Mouse (Mus musculus) T-helper 2 cell (primary cell): ENCODE data around the gene Prmt2.

Source experiments
- in situ Hi-C: fragments of 300-600 bp; cut with MboI, MseI; formaldehyde crosslinking; loops from one replicate; pipeline ENCODE4 v1.15.1; 2025; ENCODE audit warnings: high pct_unique_total_duplicates

Gene Prmt2

DNA sequence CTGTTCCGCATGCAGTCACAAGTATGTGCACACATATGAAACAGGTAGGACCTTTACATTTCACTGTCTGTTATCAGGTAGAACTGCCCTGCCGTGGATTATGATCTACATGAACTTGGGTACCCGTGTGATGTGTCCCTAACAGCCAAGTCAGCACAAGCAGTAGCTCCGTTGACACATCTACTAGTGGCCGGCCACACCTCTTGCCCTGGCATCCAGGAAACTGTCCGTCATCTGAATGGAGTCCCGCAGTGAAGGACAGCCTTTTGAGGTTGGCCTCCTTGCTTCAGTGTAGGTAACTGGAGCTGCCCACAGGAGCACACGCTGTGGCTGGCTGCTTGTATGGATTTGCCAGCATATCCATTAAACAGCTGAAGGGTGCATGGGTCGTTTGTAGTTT, 19.4 kb downstream of the Prmt2 start:
- in situ Hi-C loops = no loop called here

DNA sequence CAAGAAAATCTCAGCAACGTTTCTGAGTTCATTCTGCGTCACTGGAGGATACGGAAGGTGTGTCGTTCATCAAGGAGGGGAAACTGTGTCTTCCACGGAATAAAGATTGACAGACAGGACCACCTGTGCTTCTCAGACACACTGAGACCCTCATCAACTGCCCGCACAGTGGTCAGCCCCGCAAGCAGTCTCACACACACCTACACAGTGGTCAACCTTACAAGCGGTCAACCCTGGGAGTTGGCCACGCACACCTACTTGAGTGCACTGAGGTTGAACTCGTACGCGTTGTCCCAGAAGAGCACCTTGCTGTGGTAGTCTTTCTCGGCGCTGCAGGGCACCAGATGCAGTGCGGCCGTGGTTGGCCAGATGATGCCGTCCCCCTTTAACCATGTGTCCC, 20.6 kb downstream of the Prmt2 start:
- in situ Hi-C loops = no loop called here

DNA sequence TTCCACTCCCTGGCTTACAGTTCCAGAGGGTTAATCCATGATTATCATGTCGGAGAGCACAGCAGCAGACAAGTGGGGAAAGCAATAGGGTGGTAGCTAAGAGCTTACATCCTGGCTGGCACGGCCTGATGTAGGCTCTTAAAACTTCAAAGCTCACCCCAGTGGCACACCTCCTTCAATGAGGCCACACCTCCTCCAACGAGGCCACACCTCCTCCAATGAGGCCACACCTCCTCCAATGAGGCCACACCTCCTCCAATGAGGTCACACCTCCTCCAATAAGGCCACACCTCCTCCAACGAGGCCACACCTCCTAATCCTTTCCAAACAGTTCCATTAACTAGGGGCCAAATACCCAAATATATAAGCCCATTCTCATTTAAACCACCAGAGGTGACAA, 23.5 kb downstream of the Prmt2 start:
- in situ Hi-C loops = no loop called here

DNA sequence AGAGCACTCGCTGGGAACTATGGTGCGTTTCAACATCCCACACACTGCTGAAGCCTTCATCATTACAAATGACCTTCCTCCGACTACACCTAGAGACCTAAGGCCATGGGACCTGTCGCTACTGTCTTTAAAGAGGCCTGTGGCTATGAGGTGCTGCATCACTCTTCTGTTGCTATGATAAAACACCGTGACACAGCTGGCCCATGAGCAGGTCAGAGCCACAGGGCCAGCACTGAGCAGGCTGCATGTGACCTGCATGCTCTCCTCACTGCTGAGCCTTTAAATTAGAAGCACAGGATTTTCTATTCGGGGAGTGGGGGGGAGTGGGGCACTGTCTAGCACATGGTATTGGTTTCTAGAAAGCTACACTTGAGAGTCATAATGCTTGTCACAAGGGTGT, 25.5 kb downstream of the Prmt2 start:
- in situ Hi-C loops = no loop called here

DNA sequence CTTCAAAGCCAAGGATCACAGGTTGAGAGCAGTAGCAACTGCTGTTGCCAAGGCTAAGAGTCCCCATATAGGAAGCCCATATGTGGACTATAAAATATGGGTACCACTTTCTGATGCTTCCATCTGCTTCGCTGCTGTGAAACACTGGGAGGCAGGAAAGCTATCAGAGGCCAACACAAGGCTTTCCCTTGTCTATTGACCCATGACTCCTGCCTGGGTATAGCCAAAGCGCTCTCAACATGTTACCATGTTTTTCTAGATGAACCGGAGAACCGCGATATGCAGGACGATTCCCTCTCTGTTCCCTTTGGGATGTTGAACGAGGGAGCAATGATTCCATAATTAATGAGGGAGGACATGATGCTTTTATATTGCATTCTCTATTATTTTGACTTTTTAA, 26.9 kb downstream of the Prmt2 start:
- in situ Hi-C loops = no loop called here

DNA sequence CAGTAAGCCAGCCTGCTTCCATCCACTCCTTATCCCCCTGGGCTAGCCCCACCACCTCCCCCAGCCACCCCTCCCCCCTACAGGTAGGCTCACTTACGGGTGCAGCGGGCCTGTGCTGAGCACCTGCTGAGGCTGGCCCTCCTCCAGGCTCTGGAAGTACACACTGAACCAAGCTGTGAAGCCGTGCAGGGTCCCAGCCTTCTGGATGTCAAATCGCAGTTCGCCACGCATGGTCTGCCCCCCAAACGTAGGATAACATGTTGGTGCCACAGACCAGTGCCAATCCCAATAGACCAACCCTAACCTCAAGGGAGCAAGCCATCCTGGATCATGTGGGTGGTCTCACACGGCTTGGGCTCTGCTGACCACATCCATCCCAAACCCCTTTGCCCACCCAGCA, 28.4 kb downstream of the Prmt2 start:
- in situ Hi-C loops = loop anchor here (5.0 kb wide), 1 partner anchor 82 kb away; no protein-coding TSS in a partner anchor

DNA sequence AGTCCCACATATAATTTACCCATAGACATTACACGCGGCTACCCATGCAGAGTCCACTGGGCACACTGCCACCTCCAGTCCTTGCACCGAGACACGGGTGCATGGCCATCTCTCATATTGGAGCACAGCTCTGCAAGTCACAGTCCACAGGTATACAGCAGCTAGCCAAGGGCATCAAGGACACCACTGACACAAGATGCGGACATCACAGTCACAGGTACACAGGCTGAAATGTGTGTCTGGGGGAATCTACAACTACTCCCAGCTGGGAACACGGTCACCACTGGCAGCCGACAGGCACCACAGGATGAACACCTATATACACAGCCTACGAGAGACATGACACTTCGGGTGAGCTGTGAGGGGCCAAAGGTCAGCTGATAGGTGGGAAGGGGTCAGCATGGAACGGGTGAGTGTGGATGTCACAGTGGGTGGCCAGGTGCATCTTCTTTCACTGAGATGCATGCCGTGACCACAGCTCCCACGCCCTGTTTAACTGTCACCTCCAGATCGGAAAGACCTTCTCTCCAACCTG, 30.3 kb downstream of the Prmt2 start:
- in situ Hi-C loops = loop anchor here (5.0 kb wide), 1 partner anchor 80 kb away; no protein-coding TSS in a partner anchor

DNA sequence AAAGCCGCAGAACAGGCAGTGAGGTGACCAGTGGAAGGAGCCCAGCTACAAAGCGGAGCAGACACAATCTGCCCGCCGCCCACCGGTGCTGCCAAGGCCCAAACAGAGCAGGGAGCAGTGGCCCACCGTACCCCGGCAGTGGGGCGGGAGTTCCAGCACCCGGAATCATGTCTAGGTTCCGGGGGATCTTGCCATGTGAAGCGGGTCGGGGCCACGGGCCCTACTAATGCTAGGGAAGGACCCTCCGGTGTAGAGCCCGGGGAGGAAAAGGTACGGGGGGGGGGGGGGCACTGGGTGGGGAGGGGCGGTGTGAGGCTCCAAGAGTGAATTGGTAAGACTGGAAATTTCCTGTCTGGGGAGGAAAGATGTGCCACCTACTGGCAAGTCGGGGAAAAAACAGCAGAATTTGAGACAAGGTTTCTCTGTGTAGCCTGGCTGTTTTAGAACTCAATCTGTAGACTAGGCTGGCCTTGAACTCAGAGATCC, 33.8 kb downstream of the Prmt2 start:
- in situ Hi-C loops = no loop called here

DNA sequence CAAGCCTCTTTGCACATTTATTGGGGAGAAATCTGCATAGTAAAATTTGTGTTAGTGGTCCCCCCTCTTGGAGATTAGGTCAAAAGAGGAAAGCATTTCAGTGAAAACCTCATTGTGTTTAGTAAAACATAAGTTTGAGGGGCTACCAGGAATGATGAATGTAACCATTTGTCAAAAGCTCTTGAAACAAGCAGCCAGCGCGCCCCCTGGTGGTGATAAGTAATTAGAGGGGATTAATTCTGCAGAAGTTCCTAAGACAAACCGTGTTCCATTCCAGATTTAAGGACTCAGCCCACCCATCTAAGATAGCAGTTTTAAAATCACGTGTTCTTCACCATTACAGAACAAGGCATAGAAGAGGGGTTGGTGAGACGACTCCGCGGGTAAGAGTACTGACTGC, 35.7 kb downstream of the Prmt2 start:
- in situ Hi-C loops = no loop called here

DNA sequence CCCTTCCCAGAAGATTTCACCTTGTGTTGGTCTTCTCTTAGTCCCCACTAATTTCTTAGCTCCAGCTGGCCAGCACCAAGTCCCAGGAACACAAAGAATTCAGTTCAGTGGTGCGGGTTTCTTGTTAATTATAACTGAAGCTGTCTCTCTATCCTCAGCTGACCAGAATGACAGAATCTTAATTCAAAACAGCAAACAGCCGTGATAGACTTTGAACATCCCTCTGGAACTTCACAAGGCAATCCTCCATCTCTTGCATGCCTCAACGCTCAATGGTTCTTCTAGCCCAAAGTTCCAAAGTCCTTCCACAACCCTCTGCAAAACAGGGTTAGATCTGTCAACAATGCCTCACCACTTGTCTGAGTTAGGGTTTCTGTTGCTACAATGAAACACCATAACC, 36.2 kb downstream of the Prmt2 start:
- in situ Hi-C loops = no loop called here

DNA sequence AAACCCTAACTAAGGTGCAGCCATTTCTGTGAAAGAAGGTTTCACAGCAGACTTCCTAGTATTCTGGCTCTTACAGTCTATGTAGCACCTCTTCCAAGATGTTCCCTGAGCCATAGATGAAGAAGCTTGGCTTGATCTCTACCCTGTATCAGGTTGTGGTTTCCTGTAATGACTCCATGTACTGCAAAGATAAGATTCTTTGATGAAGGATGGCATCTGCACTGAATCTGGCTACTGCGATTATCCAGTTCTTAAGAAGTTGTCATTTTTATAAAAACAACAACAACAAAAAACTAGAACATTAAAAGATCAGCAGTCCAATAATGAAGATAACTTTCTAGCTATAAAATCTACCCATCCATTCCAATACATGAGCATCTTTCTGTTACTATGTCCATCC, 49.7 kb downstream of the Prmt2 start:
- in situ Hi-C loops = no loop called here

DNA sequence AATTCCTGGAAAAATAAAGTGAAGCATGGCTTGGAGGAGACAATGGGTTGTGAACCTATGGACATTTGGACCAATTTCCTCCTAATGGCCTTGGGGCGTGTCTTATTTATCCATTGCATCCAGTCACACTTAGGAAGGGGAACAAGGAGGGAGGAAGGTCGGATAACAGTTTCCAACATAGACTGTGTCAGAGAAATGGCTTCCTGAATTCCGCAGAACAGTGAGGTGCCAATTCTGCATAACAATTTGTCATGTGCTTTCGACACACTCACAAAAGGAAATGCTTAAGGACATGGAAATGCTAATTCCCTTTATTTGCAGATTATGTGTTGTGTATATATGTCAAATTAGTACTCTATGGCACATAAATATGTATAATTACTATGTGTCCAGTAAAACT, 52.4 kb downstream of the Prmt2 start:
- in situ Hi-C loops = no loop called here

DNA sequence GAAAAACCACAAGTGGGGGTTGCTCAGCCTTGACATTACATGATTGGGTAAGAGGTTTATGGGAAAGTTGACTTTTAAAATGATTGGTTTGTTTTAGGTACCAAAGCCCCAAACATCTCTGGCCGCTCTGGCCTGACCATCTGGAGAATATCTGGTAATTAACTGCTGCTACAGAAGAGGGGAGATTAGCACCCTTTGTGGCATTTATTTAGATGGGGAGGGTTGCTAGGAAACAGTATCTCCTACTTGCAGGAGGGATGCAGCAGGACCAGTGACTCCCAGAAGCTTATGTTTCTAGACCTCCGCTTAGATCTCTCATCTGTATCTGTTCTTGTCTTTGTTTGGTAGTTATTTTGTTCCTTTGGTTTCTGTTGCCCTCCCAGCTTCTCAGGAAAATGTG, 62.8 kb downstream of the Prmt2 start:
- in situ Hi-C loops = no loop called here

DNA sequence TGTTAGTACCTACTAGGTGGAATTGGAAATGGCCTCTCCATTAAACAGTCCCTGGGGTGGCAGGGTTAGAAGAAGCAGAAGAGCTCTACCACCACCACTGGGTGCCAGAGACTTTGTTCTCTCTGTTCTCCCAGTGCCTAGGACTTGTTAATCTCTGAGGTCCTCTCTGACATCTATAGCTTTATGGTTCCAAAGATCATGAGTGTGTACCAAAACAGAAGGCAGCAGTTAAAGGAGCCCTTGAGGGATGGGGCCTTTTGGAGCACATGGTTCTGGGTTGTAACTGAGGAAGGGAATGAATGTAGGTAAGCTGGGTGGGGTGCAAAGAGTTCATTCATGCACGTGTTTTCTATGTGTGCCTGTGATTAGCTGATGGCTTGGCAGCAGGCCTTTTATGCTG, 79.7 kb downstream of the Prmt2 start:
- in situ Hi-C loops = no loop called here

DNA sequence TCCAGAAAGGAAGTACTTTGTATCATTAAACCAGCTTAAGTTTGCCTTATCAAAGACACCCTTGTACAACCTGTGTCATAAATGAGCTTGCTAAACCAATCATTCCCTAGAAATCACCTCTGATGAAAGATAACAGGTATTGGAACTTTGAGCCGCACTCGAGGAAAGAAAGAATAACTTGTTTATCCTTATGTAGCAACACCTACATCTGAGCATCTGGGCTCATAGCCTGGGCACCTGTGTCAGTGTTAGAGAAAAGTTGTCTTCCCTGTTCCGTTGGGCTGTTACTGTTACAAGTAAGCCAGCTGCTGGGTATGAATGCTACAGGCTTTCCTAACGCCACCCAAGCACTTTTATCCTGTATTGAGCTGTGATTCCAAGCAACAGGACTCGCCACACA, 80.1 kb downstream of the Prmt2 start:
- in situ Hi-C loops = no loop called here
